Mouse (Mus musculus) T-helper 17 cell (primary cell): ENCODE measurements around the gene Osbpl6.

ENCODE experiments used
- in situ Hi-C, 2 experiments: fragments of 300-600 bp; cut with MboI, MseI; formaldehyde crosslinking; loops; 1 replicate in 1 of 2; 2 replicates in 1 of 2; pipeline ENCODE4 v1.15.1; 2025; ENCODE audit warnings: high pct_unique_total_duplicates in 2 of 2

The Osbpl6 gene

DNA sequence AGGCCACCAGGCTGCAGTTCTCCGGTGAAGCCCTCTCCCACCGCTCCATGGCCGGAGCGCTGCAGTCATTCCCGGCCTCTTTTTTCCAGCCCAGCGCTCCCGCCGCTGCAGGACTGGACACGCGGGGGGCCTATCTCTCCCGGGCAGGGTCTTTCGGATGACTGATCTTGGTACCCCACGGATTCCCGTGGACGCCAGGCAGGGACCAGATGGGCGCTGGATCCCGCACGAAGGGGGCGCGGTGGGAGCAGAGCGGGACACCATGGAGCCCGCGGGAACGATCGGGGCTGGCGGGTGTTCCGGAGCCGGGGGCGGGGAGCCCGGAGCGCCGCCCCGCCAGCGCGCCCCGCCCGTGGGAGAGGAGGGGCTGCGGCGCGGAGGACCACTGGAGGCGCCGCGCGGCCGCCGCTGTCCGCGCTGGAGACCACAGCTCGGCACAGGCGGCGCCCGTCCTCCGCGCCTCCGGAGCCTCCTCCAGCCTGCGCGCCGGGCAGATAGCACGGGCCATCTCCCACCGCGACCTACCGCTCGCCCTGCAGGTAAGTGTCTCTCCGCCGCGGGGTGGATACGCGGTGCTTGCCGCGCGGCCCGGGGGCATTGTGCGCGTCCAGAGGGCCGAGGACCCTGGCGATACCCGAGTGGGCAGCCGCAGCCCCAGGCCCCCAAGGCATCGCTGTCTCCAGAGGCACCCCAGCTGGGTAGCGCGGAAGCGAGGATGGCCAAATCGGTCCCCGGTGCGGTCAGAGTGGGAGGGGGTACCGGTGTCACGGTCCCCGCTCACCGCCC is at the start of gene Osbpl6:
Gene Osbpl6 (plus strand): TSS at position 358 of the 786 bp plus-strand sequence.
- in situ Hi-C loops: no loop called here

DNA sequence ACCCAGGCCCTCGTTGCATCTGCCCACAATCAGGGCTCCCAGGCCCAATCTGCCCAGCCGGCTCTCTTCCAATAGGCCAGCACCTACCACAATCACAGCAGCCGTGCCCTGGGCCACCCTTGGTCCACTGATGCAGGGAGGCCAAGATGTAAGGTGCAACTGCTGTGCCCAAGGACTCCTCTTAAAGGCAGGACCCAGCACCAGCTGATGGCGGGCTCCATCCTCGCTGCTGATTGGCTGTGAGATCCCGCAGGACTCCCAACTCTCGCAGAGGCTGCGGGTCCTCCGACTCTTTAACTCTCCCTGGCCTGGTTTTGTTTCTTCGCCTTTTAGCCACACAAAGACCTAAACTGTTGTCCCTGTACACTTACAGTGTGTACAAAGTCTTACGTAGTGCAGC is 46.1 kb upstream of the Osbpl6 start, which contains the start of gene Cyct:
Gene Cyct (minus strand): TSS at position 225 of the 400 bp plus-strand sequence.
- in situ Hi-C loops: loop anchor here in 1 of 2 experiments (10.0 kb wide), 1 partner anchor 765 kb away; no protein-coding TSS in a partner anchor

DNA sequence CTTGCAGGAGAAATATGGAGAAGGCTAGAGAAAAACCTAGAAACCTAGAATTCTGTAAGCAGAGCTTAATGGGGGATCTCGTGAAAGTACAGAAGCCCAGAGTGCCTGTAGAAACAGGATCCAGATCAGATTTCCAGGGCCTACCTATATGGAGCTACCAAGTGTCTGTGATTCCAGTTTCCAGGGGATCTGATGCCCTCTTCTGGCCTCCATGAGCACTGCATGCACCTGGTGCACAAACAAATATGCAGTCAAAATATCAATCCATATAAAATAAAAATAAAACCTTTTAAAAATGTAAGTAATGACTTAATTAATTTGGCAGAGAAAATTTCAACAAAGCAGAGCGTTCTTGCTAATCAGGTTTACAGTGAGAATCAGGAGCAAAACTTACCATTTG is 44.2 kb upstream of the Osbpl6 start:
- in situ Hi-C loops: loop anchor here in 1 of 2 experiments (10.0 kb wide), 1 partner anchor 767 kb away; no protein-coding TSS in a partner anchor

DNA sequence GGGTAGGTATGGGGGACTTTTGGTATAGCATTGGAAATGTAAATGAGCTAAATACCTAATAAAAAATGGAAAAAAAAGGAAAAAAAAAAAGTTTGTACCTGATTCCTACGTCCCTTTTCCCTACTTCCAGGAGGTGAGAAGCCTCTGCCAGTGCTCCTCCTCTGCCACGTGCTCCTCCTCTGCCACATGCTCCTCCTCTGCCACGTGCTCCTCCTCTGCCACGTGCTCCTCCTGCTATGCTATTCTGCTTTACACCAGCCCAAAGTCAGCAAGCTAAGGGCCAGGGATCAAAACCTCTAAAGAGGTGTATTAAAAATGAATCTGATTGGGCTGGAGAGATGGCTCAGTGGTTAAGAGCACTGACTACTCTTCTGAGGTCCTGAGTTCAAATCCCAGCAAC is 40.5 kb upstream of the Osbpl6 start:
- in situ Hi-C loops: loop anchor here (5.0 to 10.0 kb wide), 2 partner anchors 306 to 771 kb away; partner anchors contain the start of gene Fkbp7 (in 1 of the 2)

DNA sequence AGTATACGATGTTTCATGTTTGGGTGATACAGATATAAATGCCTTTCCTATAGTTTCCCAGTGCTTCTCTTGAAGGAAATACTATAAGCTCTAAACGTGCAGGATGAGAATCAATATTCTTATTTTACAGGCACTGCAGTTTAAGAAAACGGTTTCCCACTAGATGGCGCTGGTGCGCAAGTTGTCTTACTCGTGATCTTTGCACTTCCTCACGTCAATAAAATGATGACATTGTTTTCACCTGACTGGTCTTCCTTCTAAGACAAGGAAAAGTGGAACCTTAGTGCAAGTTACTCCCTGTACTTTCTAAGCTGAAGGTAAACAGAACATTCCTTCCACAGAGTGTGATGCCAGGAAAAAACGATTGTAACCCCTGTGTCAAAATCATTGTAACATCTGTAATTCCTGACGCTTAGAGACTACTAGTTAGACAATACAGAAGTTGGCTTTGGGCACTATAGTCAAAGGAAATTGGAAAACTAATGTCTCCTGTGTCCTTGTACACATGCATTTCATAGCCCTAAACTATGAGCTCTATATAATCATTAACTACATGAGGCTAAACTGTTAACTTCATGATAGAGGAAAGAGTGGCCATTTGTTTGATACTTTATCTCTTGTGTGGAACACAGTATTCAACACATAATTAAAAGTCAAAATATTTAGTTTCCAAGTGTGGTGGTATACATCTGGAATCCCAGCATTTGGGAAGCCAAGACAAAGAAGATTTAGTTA is 39.0 kb upstream of the Osbpl6 start:
- in situ Hi-C loops: loop anchor here (5.0 to 10.0 kb wide), 2 partner anchors 305 to 773 kb away; partner anchors contain the start of gene Fkbp7 (in 1 of the 2)

DNA sequence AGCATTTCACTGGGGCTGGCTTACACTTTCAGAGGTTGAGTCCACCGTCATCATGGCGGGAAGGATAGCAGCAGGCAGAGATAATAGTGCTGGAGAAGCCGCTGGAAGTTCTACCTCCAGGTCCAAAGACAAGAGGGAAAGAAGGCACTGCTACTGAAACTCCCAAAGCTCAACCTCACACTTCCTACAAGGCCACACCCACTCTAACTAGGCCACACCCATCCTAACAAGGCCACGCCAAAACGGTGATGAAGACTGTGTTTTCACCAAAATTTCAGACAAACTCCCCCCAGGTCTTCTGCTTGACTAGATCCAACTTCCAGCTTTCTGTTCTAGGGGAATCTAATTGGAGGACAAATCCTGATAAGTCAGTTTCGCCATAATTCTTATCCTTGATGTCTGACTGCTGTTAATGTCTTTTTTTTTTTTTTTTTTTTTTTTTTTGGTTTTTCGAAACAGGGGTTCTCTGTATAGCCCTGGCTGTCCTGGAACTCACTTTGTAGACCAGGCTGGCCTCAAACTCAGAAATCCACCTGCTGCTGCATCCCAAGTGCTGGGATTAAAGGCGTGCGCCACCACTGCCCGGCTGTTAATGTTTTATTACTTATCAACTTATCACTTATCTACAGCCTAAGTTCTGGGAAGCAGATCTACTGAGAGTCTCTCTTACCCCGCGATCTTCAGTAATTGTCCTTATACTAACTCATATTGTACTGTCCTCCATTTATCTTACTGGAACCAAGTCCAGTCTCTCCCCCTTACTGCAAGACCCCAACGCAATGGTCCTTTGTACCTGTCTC is 37.2 kb upstream of the Osbpl6 start:
- in situ Hi-C loops: loop anchor here (5.0 to 10.0 kb wide), 2 partner anchors 303 to 774 kb away; partner anchors contain the start of gene Fkbp7 (in 1 of the 2)

DNA sequence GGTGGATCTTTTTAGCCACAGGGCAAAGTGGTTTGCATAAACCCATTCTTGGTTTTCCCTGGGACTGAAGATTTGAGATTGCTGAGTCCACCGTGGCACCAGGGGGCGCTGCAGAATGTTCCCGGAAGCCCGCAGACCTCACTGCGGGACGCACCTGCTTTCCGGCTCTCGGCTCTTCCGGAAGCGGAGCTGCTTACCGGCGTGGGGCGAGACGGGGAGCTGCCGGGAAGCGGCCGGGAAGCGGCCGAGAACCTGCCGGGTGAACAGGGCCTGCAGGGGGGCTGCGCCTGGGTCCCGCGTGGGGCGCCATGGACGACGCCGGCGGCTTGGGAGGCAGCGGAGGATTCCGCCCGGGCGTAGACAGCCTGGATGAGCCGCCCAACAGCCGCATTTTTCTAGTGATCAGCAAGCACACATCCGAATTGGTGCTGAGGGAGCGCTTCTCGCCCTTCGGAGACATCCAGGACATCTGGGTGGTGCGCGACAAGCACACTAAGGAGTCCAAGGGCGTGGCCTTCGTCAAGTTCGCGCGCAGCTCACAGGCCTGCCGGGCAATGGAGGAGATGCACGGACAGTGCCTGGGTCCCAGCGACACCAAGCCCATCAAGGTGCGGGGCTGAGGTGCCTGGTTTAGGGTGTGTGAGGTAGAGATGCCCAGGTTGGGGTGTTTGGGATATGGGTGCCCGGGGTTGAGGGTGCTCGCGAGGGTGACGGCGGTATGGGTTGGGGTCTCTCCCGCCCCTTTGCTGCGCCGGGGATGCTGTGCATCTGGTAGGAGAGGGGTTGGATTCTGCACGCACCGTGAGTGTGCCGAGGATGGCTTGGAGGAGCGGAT is 36.3 kb upstream of the Osbpl6 start, which contains the start of gene Rbm45:
Gene Rbm45 (plus strand): TSS at position 164 of the 835 bp plus-strand sequence.
- in situ Hi-C loops: loop anchor here (5.0 to 10.0 kb wide), 4 partner anchors 302 to 1555 kb away; partner anchors contain the start of gene Fkbp7 (in 1 of the 2)

DNA sequence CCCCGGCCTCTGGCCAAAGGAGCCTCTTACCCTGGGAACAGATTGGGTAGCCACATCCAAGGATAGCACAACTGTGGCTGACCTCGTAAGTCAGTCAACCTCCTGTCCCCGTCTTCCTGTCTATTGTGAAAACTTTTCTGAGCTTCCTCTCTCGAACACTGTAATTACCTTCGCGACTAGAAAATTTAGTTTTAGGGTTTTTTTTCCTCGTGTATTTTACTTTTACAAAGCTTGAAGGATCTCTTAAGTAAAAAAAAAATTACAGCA is 35.7 kb upstream of the Osbpl6 start:
- in situ Hi-C loops: loop anchor here (10.0 kb wide), 2 partner anchors 324 to 1554 kb away; no protein-coding TSS in a partner anchor

DNA sequence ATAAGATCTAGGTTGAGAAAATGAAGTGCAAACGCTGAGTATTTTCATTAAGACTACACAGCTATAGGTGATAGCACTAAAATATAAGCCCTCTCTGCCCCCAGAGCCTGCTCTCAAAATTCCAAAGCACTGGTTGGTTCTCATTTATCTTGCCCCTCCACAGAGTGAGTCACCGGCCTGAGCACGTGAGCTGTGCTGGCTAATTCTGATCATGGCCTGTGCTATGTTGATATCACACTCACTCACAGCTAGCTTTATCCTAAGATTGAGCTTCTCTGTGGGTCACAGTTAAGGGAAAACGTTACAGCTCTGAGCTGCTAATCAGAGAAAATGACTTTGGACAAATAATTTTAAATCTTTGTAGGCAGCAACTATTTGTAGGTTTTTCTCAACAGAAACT is 34.1 kb upstream of the Osbpl6 start:
- in situ Hi-C loops: loop anchor here (10.0 kb wide), 2 partner anchors 323 to 1553 kb away; no protein-coding TSS in a partner anchor

DNA sequence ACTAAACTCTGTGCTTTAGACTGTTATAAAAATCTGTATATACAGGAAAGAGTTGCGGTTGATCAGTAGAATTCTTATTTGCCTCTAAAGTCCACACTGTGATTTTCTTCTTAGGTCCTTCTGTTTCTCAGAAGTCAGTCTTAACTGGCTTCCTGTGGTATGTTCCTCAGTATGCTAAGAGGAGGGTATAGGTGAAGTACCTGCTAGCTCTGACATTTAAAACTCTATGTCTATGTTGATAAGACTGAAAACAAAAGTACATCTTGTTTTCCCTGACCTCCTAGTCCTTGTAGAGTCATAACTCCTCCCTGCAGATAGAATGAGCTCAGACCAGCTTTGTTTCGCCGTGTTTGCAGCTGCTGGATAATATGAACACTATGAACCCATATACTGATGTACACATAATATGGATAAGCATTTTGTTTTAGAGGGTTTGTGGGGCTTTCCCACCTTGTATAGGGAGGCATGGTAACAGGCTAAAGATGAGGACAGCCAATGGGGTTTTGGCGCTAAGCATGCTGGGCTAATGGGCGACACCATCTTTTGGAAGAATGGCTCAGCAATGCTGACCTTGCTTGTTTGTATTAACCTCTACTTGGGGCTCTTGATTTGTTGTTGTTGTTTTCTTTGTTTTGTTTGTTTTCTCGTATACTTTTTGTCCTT is 31.6 kb upstream of the Osbpl6 start:
- in situ Hi-C loops: loop anchor here (10.0 kb wide), 2 partner anchors 320 to 1550 kb away; no protein-coding TSS in a partner anchor

DNA sequence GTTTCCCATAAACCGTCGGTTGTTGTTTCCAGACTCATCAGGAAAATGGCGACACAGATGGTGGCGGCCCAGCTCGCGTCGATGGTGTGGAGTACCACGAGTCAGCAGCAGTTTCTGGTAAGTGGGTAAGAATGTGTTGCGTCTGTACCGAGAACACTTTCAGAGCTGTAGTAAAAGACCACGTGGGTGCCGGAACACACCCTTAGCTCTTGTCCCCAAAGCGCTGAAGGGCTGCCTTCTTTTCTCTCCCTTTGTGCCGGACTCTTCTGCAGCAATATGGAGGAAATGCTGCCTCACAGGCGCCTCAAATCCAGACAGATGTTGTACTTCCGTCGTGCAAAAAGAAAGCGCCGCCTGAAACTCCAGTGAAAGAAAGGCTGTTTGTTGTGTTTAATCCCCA is 27.7 kb upstream of the Osbpl6 start:
- in situ Hi-C loops: loop anchor here (10.0 kb wide), 2 partner anchors 316 to 1546 kb away; no protein-coding TSS in a partner anchor

DNA sequence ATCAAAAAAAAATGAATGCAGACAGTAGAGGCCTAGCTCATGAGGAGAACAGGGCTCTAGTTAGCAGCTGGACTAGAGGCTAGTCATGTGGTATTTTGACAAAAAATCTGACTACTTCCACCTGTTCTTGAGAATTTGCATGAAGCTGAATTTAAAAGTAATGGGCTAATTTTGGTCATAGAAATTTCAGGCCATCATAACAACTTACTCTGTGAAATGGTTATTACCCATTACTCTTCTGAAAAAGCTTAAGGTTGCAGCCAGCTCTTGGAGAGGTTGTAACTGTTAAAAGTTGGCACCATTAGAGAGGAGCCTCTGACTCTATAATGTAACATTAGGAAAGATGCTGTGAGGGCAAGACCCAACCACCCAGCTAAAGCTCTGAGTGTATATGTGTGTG is 19.8 kb upstream of the Osbpl6 start:
- in situ Hi-C loops: no loop called here

DNA sequence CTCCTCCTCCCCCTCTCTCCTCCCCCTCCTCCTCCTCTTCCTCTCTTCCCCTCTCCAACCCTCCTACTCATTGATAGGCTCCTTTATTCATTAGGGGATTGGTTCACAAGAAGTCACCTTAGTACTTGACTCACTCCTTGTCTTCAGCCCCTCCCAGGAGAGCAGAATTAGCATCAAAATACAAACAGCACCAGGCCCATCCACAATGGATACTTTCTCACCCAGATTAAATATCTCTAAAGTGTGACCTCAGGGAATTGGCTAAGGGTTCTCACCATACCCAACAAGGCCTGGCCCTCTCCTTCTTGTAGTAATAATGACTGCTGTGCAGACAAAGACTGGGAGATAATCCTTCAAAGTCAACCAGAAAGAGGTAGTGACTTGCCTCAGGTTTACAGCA is 6.1 kb upstream of the Osbpl6 start:
- in situ Hi-C loops: no loop called here

DNA sequence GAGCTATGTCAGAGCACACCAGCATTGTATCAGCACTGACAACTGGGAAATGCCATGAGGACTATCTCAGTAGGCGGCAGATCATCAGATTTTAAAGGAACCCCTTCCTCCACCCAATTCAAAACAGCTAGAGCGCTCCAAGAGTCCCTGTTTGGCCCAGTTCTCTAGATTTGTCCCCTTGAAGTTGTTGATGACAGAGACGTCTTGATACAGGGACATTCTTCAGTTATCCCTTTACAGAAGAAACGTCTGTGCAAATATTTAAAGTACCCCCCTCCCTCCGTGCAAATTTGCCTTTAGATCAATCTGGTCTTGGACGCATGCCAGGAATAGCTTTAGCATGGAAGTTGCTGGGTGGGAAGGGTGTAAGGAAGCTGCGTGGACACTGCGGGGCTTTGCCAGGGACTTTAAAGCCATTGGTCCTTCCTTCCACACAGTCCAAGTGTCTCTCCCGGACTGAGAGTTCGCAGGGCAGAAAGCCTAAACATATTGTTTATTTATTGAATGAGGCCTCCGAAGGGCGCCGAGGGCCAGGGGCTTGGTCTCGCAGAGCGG is 635 bp upstream of the Osbpl6 start:
- in situ Hi-C loops: no loop called here

DNA sequence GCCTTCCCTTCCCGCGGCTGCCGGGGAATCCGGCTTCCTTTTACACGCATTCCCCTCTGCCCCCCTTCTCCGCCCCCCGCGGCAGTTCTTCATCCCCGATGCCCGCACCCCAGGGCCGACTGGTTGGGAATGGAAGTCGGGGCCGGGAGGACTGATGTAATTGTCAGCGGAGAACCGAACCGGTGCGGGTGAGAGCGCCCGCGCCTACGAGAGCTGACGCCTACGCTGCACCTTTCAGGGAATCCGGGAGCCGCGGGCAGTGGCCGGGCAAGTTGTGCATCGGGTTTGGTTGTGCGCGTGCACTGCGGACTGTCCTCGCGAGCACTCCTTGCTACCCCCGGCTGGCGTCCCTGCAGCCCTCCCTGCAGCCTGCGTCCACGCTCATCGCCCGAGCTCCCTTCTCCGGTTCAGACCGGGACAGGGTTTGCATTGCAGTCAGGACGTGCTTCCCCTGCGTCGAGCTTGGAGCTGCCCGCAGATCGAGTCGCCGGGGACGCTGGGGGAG is 681 bp downstream of the Osbpl6 start:
- in situ Hi-C loops: no loop called here

DNA sequence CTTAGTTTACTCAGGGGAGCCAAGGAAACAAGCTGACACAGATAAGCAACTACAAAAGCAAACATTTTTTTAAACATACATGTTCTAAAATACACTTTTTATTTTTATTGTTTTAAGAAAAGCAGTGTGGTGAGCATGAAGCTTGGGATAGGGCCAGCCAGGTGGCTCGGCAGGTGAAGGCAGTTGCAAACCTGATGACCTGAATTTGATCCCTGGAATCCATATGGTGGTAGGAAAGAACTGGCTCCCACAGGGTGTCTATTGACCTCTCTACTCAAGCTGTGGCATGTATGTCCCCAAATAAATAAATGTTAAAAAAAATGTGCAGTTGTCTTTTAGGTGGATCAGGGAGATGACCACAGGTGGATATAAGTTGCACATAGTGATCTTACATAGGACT is 3.2 kb downstream of the Osbpl6 start:
- in situ Hi-C loops: no loop called here

DNA sequence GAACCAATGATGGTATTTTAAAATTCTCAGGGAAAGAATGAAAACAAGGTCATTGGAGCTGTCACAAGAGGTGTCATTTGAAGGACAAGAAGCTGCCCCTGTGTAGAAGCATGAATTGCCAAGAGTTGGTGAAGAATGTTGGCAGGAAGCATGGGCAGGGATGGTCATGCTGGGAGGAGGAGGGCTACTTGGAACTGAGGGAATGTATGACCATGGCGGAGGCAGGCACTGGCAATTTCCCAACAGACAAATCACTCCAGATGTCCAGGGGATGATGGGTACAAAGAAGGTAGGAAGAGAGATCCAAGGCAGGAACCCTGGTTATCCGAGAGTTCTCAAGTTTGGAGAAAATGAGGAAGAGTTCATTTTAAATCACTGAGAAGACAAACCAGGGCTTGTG is 3.7 kb downstream of the Osbpl6 start:
- in situ Hi-C loops: no loop called here

DNA sequence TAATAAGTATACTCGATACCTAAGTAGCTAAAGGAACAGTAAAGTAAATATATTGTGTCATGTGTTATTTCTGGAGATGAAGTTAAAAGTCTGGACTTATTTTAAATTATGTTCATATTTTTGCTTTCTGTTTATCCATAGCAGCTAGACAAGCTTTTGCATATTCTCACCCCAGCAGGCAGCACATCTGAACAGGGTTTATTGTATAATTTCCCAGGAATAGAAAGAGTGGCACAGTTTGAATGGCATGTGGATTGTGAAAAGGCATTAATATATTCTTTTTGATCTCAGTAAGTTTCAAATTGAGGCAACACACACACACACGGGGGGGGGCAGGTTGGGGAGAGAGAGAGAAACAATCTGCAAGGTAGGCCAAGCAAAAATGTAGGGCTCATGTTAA is 6.6 kb downstream of the Osbpl6 start:
- in situ Hi-C loops: no loop called here

DNA sequence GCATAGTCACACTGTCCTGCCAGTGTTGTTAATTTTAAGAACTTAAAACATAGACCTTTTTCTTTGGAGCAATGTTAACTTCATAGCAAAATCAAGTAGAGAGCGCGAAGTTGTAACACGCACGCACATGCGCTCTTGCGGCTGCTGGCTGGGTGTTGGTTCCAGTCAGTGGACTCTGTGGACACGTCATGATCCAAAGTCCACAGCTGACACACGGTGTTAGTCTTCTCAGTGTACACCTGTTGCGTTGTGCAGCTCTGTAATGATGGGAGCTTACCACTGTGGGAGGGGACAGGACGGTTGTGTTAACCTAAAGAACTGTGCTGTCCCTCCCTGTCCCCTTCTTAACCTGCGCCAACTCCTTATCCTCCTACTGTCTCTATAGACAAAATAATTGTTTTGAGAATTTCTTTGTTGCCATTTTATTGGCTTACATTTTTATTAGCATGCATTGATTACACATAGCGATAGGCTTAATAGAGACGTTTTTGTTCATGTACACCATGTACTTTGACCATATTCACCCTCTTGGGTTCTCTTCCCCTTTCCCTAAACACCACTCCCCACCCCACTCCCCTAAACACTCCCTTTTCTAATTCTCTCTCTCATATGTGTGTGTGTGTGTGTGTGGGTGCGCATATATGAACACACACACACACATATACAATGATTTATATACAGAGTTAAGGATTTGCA is 11.3 kb downstream of the Osbpl6 start:
- in situ Hi-C loops: no loop called here
